25 mouse cellular contexts compared by ENCODE assay signal in genomic region chr2:74891868-74892267, GRCm38 (mm10).
"Had no signal": no experiment of that assay in that cellular context is flagged by ENCODE, and none has a peak within 500 bp of the region (broad histone marks: within the 10 kb centered on the region; RNA-seq: fewer than 3 reads in every experiment).

No protein-coding gene starts in this region.

- H3K27ac ChIP-seq: gastrocnemius, adult 2 months; heart, adult 2 months; heart, embryonic 13.5 days; heart, embryonic 15.5 days; hindbrain, embryonic 13.5 days; hindbrain, embryonic 15.5 days; hindbrain, postnatal 0 days; kidney, embryonic 15.5 days; kidney, postnatal 0 days; limb, embryonic 13.5 days; limb, embryonic 15.5 days had no signal

- H3K9me3 ChIP-seq: heart, embryonic 13.5 days; heart, embryonic 15.5 days; hindbrain, embryonic 13.5 days; hindbrain, embryonic 15.5 days; kidney, embryonic 15.5 days; limb, embryonic 13.5 days; limb, embryonic 15.5 days had no signal

- H3K4me1 ChIP-seq: heart, embryonic 13.5 days; heart, embryonic 15.5 days; hindbrain, embryonic 13.5 days; hindbrain, embryonic 15.5 days; kidney, embryonic 15.5 days had no signal

- ATAC-seq: hindbrain, postnatal 0 days; intestine, embryonic 16.5 days had no signal

- DNase-seq: gastrocnemius, adult 2 months; gastrocnemius, postnatal 10 days; gastrocnemius, postnatal 25 days; heart, adult 2 months; heart, postnatal 14 days; heart, postnatal 36 days; kidney, adult 11 months; kidney, adult 2 months; kidney, adult 9 months; kidney, postnatal 14 days; kidney, postnatal 36 days; layer of hippocampus, adult 9-11 months; layer of hippocampus, postnatal 36 days; left cerebral cortex, postnatal 4 days had no signal

- H3K4me2 ChIP-seq: heart, embryonic 11.5 days; heart, embryonic 13.5 days; heart, embryonic 15.5 days; hindbrain, embryonic 13.5 days; hindbrain, embryonic 15.5 days; kidney, embryonic 15.5 days; limb, embryonic 13.5 days; limb, embryonic 15.5 days had no signal

- H3K36me3 ChIP-seq: heart, embryonic 13.5 days; heart, embryonic 15.5 days; hindbrain, embryonic 13.5 days; hindbrain, embryonic 15.5 days; kidney, embryonic 15.5 days; limb, embryonic 13.5 days; limb, embryonic 15.5 days had no signal

- H3K4me3 ChIP-seq: gastrocnemius, adult 2 months; heart, adult 2 months; heart, embryonic 13.5 days; heart, embryonic 15.5 days; hindbrain, embryonic 13.5 days; hindbrain, embryonic 15.5 days; kidney, embryonic 15.5 days; limb, embryonic 13.5 days; limb, embryonic 15.5 days had no signal

- H3K9ac ChIP-seq: heart, embryonic 13.5 days; heart, embryonic 15.5 days; hindbrain, embryonic 13.5 days; hindbrain, embryonic 15.5 days; kidney, embryonic 15.5 days; limb, embryonic 13.5 days; limb, embryonic 15.5 days had no signal

- H3K27me3 ChIP-seq: heart, embryonic 13.5 days; heart, embryonic 15.5 days; hindbrain, embryonic 13.5 days; hindbrain, embryonic 15.5 days; kidney, embryonic 15.5 days; limb, embryonic 13.5 days; limb, embryonic 15.5 days had no signal
